Mouse (Mus musculus) kidney, adult 2 months (tissue): ENCODE results near the gene Ppl.

ENCODE experiments used
- CTCF ChIP-seq: fragments of 200-500 bp; conservative IDR thresholded peaks from 2 replicates; pipeline ENCODE4 v1.5.1; 2011; ENCODE audit warnings: low read depth, mild to moderate bottlenecking, control low read depth, low read length, moderate library complexity, mixed read lengths; ENCODE audit not compliant: insufficient read depth, insufficient read length
- POLR2A ChIP-seq: fragments of 200-500 bp; IDR thresholded peaks from one replicate; pipeline ENCODE4 v1.6.1; 2011; ENCODE audit warnings: low read depth, low read length, control low read depth

- no peak for TF ChIP-seq CTCF
- TF ChIP-seq POLR2A: no peak
These were observed 27.0 kb upstream of the Ppl start for GRCm38 (mm10) chr16:5159248-5159647.
